Mouse (Mus musculus) liver, adult 2 months (tissue): ENCODE measurements around the gene Igsf9. TPM values are rescaled to one million over a fixed set of nuclear protein-coding genes. Genes with fewer than 3 reads are reported as not detected.
A peak's percentile ranks its signal among the peaks of the same experiment; 100 is the strongest.

Experiments used
- DNase-seq: peaks from one replicate; pipeline ENCODE4 v3.0.0-alpha.2; 2011; ENCODE audit warnings: low read depth, low spot score; ENCODE audit errors: extremely low read depth
- H3K27ac ChIP-seq: fragments of 200-500 bp; replicated peaks from 2 replicates; pipeline ENCODE4 v1.5.1; 2012; ENCODE audit warnings: low read depth, mild to moderate bottlenecking, control low read depth, inconsistent platforms, low read length; ENCODE audit not compliant: insufficient read depth
- H3K27me3 ChIP-seq: fragments of 200-500 bp; 2 replicates; pipeline ENCODE4 v1.6.1; 2012; ENCODE audit warnings: mild to moderate bottlenecking, moderate library complexity, low read length, inconsistent platforms; ENCODE audit not compliant: control insufficient read depth, insufficient read depth
- H3K36me3 ChIP-seq: fragments of 200-500 bp; 2 replicates; pipeline ENCODE4 v1.6.1; 2012; ENCODE audit warnings: low read length, inconsistent platforms; ENCODE audit not compliant: control insufficient read depth, insufficient read depth
- H3K4me1 ChIP-seq: fragments of 200-500 bp; 2 replicates; pipeline ENCODE4 v1.6.1; 2011; ENCODE audit warnings: low read length; ENCODE audit not compliant: control insufficient read depth, insufficient read depth
- H3K4me3 ChIP-seq: fragments of 200-500 bp; 2 replicates; pipeline ENCODE4 v1.5.1; 2011; ENCODE audit warnings: low read depth, mild to moderate bottlenecking, control low read depth, low read length, moderate library complexity; ENCODE audit not compliant: insufficient read depth
- H3K79me2 ChIP-seq: fragments of 200-500 bp; 2 replicates; pipeline ENCODE4 v1.6.1; 2012; ENCODE audit warnings: inconsistent platforms, mild to moderate bottlenecking, low read length, moderate library complexity; ENCODE audit not compliant: control insufficient read depth, insufficient read depth
- H3K9ac ChIP-seq: fragments of 200-500 bp; 2 replicates; pipeline ENCODE4 v1.6.1; 2012; ENCODE audit warnings: low read depth, mild to moderate bottlenecking, control low read depth, inconsistent platforms, low read length
- CTCF ChIP-seq: fragments of 200-500 bp; IDR thresholded peaks from 2 replicates; pipeline ENCODE4 v1.5.1; 2011; ENCODE audit warnings: low read depth, low read length, control low read depth
- POLR2A ChIP-seq: fragments of 200-500 bp; IDR thresholded peaks from 2 replicates; pipeline ENCODE4 v1.6.1; 2011; ENCODE audit warnings: low read length, control low read depth; ENCODE audit not compliant: insufficient read depth; ENCODE audit errors: extremely low read depth
- WGBS: fragments of 180-500 bp; shearing (Covaris S2); methylation state at CpG from one replicate; pipeline ENCODE4 v1.1.7; 2018; 5-methylcytosine and 5-hydroxymethylcytosine counted together
- polyA plus RNA-seq: library from polyadenylated mRNA; depleted of rRNA; stranded (reverse); fragments of >200 nt; gene quantifications from 2 replicates; pipeline ENCODE4 v1.2.3, GENCODE M21; 2012
- total RNA-seq: library from RNA; depleted of rRNA; stranded (reverse); fragments of >200 nt; gene quantifications from 2 replicates; pipeline ENCODE4 v1.2.3, GENCODE M21; 2014

Gene Igsf9
- total and polyA plus RNA-seq, 2 experiments, result 0.28 to 0.55 TPM

DNA sequence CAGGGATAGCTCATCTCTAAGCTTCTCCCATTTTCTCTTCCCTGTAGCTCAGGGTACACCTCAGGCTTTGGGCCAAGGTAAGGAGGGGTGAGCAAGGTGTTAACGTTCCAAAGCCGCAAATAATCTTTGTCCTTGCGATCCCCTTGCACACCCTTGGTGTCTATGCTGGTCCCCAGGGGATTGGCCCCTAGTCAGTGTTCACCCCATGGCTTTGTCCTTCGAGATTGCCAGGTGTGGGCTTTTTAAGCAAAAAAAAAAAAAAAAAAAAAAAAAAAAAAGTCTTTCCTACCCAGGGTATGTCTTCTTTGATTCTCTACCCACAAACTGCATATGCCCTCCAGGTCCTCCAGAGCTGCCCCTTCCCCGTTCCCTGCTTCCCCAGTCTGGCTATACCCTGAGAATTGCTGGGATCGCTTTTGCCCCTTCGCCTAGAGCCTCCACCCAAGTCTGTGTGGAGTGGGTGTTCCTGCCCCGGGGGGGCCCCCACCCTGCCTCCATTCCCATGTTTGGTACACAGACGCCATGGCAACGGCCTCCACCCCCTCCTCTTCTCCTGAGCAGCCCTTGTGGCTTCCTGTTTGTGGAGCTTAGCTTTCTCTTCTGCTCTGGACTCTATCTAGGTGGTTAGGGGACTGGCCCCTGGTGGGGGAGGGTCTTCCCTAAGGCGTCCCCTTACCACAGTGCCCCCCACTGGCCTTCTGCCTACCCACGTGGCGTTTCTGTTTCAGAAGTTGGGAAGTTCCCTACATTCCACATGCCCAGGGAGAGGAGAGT is 20.0 kb downstream of the Igsf9 start:
- Histone ChIP-seq H3K9ac (peak overlapping the region; percentile 58), H3K4me3 (peak overlapping the region; percentile 86), H3K27me3 (no peaks in the 10 kb centered on the region), H3K36me3 (no peaks in the 10 kb centered on the region), H3K27ac (peak overlapping the region; percentile 50), H3K79me2 (no peaks in the 10 kb centered on the region), H3K4me1 (peaks cover 8% of the 10 kb centered on the region)
- TF ChIP-seq POLR2A (no peak), CTCF (no peak)
- WGBS, result 26% methylated on average over 13 of the region's 13 CpGs
- DNase-seq, result no peak

DNA sequence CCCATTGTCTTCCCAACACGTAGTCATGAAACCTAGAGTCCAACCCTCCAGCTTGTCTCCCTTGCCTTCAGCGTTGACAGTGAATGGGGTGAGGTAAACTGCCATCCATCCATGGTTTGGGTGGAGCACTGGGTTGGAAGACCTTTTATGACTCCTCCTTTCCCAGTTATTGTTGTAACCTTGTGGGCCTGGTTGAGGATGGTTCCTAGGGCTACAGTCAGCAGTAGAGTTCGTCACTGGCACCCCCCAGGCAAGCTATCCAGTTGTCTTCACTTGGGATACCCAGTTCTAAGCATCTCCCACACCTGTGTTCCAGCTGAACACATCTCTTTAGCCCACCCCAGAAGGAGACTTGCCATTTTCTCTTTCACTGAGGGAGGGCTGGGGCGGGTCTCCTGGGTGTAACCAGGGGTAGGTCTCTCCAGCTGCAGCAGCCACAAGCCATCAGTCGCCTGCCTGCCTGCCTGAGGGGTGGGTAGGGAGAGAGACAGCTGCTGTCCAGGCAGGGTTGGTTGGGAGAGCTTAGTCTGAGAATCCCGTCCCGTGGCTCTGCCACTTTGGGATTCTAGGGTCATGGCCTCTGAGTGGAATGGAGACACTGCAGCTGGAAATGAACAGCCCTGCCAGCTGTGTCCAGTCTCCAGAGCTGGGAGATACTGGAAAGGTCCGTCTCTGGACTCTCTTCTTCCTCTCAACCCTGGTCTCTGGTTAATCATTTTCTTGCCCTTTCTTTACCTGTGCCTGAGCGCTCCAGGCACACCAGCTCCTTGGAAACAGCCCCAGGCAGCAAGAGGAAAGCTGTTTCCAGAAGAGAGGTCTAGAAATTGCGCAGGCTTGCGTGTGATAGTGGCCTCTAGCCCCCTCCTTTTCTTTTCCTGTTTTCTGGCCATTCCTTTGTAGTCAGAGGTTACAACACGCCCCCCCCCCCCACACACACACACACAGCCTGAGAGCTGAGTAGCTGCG is 20.8 kb downstream of the Igsf9 start:
- peak overlapping the region; percentile 46 for H3K4me3 ChIP-seq
- no peaks in the 10 kb centered on the region for H3K36me3 ChIP-seq
- H3K4me1 ChIP-seq, result peaks cover 8% of the 10 kb centered on the region
- WGBS, result 15% methylated on average over 13 of the region's 13 CpGs
- H3K27ac ChIP-seq, result peak overlapping the region; percentile 50
- TF ChIP-seq POLR2A, result no peak
- no peaks in the 10 kb centered on the region for H3K27me3 ChIP-seq
- no peaks in the 10 kb centered on the region for H3K79me2 ChIP-seq
- DNase-seq, result no peak
- peak overlapping the region; percentile 49 for H3K9ac ChIP-seq

DNA sequence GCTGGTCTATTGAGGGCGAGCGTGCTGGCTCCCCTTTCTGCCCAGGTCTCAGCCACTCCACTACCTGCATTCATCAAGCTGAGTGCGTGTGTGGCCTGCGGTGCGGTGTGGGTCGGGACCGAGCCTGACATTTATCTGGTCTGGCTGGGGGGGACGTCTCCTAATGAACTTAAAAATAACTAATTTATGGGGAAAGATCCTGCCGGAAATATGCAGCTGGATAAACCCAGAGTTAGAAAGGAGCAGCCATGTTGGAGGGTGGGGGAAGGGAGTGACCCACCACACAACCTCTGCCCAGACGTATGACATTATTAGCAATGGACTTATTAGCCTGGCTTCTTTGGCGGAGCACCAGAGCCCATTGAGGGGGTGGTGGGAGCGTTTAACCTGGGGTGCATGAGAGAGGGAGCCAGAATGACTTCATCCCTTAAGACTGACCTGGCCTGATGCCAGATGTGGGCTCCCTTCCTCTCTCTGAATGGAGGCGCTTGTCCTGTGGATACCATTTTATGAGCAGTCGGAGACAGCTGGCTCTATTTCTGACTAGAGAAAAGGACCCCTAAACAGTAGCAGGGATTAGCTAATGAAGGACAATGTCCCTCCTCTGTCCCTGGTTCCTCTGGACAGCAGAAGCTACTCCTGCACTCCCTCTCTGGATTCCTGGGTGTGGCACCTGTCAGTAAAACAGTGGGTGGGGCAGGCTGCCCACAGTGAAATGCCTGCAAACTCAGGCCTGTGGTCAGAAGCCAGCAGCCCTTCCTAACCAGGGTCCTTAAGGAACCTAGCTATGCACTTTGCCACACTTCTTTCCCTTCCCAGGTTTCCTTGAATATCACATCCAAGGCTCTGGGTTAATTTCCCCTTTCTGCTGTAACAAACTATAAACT is 21.8 kb downstream of the Igsf9 start:
- Histone ChIP-seq H3K27me3 (no peaks in the 10 kb centered on the region), H3K4me3 (peak overlapping the region; percentile 30; the same call in 1 of the 2 replicates), H3K4me1 (peaks cover 8% of the 10 kb centered on the region), H3K27ac (no peak overlapping the region), H3K36me3 (no peaks in the 10 kb centered on the region), H3K9ac (no peak overlapping the region), H3K79me2 (no peaks in the 10 kb centered on the region)
- no peak for DNase-seq
- WGBS, result 38% methylated on average over 14 of the region's 14 CpGs
- TF ChIP-seq CTCF, result no peak
- TF ChIP-seq POLR2A, result no peak

DNA sequence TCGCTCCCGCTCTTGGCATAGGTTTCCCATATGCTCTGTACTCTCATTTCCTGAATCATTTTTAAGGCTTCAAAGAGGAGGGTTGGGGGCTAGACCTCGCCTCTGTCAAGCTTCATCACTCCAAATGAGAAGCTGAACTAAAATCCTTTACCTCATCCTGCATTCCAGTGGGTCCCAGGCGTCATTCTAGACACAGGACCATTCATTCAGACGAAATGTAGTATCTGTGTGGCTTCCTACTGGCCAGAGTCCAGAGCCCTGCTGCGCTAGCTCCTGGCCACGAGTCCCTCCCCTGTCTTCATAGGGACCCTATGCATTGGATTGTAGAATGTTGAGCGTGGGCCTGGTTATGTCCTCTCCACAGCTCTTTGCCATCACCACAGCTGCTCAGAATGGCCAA is 23.2 kb downstream of the Igsf9 start:
- Histone ChIP-seq H3K9ac (no peak overlapping the region), H3K4me3 (no peak overlapping the region), H3K27me3 (no peaks in the 10 kb centered on the region), H3K27ac (no peak overlapping the region), H3K4me1 (peaks cover 9% of the 10 kb centered on the region), H3K79me2 (no peaks in the 10 kb centered on the region), H3K36me3 (no peaks in the 10 kb centered on the region)
- TF ChIP-seq CTCF (no peak), POLR2A (no peak)
- 74% methylated on average over 8 of the region's 8 CpGs for WGBS
- no peak for DNase-seq

DNA sequence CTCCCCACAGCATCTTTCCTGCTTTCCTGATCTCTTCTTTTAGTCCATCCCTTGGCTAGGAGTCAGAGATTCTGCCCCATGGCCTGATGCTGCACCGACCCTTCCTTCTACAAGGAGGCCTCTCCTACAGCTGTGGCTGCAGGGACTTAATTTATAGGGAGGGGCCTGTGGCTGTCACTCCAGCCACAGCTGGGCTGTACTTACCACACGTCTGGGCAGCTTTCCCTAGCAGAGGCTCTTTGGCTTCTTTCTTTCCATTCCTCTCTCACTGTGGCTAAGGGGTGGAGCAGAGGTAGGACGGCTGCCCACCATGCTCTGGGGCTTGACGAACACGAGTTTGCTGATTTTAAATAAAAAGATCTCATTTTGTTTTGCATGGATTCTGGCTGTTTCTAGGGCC is 25.4 kb downstream of the Igsf9 start:
- Histone ChIP-seq H3K9ac (no peak overlapping the region), H3K36me3 (no peaks in the 10 kb centered on the region), H3K27ac (no peak overlapping the region), H3K79me2 (no peaks in the 10 kb centered on the region), H3K4me1 (peaks cover 13% of the 10 kb centered on the region), H3K4me3 (no peak overlapping the region), H3K27me3 (no peaks in the 10 kb centered on the region)
- WGBS, result 73% methylated on average over 5 of the region's 5 CpGs
- TF ChIP-seq CTCF (no peak), POLR2A (no peak)
- DNase-seq, result no peak
